Mouse (Mus musculus): ENCODE results near the gene 1300017J02Rik. TPM values are rescaled to one million over a fixed set of nuclear protein-coding genes. Genes with fewer than 3 reads are reported as not detected.

1300017J02Rik gene
- total and polyA plus RNA-seq, 3 experiments: 0.62 to 2.6 TPM; not detected in 1

DNA sequence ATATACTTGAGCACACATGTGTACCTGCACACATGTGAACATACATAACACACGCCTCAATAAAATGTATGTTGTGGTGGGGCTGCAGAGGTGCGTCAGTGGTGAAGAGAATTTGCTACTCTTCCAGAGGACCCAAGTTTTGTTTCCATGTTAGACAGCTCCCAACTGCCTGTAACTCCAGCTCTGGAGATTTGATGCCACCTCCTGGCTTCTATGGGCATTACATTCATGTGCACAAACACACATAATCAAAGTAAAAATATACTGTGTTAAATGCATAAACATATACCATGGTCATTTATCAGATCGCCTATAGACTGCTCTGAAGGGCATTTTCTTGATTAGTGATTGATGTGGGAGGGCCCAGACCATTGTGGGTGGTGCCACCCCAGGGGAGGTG lies 2.2 kb downstream of the 1300017J02Rik start:
- DNase-seq (ENCODE audit: low read depth, low spot score): peak; percentile 75
- no peaks in the 10 kb centered on the region for H3K27me3 ChIP-seq (ENCODE audit: control insufficient read depth in 1 of 2, insufficient read depth in 2 of 2, low read length in 2 of 2)
- H3K9me3 ChIP-seq (replicated peaks; ENCODE audit: insufficient read depth, low read length): no peaks in the 10 kb centered on the region
- H3K4me3 ChIP-seq (ENCODE audit: control insufficient read depth in 1 of 2, insufficient read depth in 1 of 2, low read depth in 2 of 2, low read length in 2 of 2): no peak overlapping the region
- TF ChIP-seq CHD1 (IDR thresholded peaks at IDR 0.05; ENCODE audit: low read depth, low read length) (no peak), CHD2 (IDR thresholded peaks at IDR 0.05; ENCODE audit: low read length) (no peak), ZC3H11A (IDR thresholded peaks at IDR 0.05; ENCODE audit: low read depth, low read length) (peak; percentile 72), CTCF (IDR thresholded peaks at IDR 0.05 in 2 of 3, conservative IDR thresholded peaks at IDR 0.05 in 1 of 3; ENCODE audit: control insufficient read depth in 1 of 3, insufficient read depth in 1 of 3, low read depth in 2 of 3, low read length in 3 of 3, poor library complexity in 1 of 3, severe bottlenecking in 1 of 3) (peak; percentile 57 to 82 (median 71)), POLR2AphosphoS2 (IDR thresholded peaks at IDR 0.05; ENCODE audit: low read length) (no peak), RAD21 (IDR thresholded peaks at IDR 0.05; ENCODE audit: low read depth, low read length) (peak; percentile 86), SMC3 (IDR thresholded peaks at IDR 0.05; ENCODE audit: low read depth, low read length) (peak; percentile 83), EP300 (IDR thresholded peaks at IDR 0.05; ENCODE audit: low read depth in 1 of 2, low read length in 2 of 2) (no peak), POLR2AphosphoS5 (IDR thresholded peaks at IDR 0.05; ENCODE audit: borderline replicate concordance, low read depth, low read length) (no peak)
- no peak overlapping the region for H3K9ac ChIP-seq (ENCODE audit: control insufficient read depth, low read depth, low read length, poor library complexity, severe bottlenecking)
- H3K4me1 ChIP-seq (ENCODE audit: control insufficient read depth in 1 of 2, insufficient read depth in 2 of 2, low read length in 2 of 2): peaks cover 0 to 6% of the 10 kb centered on the region in 2 experiments; a peak in 2 of 4 replicates
- H3K79me2 ChIP-seq (ENCODE audit: control insufficient read depth, insufficient read depth, low read length, poor library complexity): peaks cover 23% of the 10 kb centered on the region
- H3K36me3 ChIP-seq (ENCODE audit: control insufficient read depth in 1 of 2, insufficient read depth in 2 of 2, low read length in 2 of 2): peaks cover 0 to 17% of the 10 kb centered on the region in 2 experiments; a peak in 3 of 4 replicates
- no peak overlapping the region for H3K27ac ChIP-seq (ENCODE audit: control insufficient read depth, low read depth, low read length)

DNA sequence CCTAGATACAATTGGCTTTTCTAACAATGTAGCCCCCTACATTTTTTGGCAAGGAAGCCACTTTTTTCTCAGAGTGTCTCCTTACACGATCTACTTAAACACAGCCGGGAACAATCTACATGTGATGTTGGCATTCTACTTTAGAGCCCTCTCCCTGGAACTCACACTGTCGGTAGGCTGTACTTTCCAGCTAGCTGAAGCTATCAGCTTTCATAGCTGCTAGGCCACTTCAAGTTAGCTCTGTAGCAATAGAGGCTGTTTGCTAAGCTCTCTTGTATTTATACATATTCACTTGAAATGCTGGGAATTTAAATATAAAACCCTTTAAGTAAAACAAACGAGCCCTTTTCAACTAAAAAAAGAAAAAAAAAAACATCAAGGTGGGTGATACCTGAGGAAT lies 2.6 kb downstream of the 1300017J02Rik start:
- no peak for DNase-seq (ENCODE audit: low read depth, low spot score)
- Histone ChIP-seq H3K79me2 (ENCODE audit: control insufficient read depth, insufficient read depth, low read length, poor library complexity) (peaks cover 21% of the 10 kb centered on the region), H3K27ac (ENCODE audit: control insufficient read depth, low read depth, low read length) (no peak overlapping the region), H3K9me3 (replicated peaks; ENCODE audit: insufficient read depth, low read length) (no peaks in the 10 kb centered on the region), H3K27me3 (ENCODE audit: control insufficient read depth in 1 of 2, insufficient read depth in 2 of 2, low read length in 2 of 2) (no peaks in the 10 kb centered on the region), H3K36me3 (ENCODE audit: control insufficient read depth in 1 of 2, insufficient read depth in 2 of 2, low read length in 2 of 2) (peaks cover 0 to 12% of the 10 kb centered on the region in 2 experiments; a peak in 3 of 4 replicates), H3K4me3 (ENCODE audit: control insufficient read depth in 1 of 2, insufficient read depth in 1 of 2, low read depth in 2 of 2, low read length in 2 of 2) (no peak overlapping the region), H3K4me1 (ENCODE audit: control insufficient read depth in 1 of 2, insufficient read depth in 2 of 2, low read length in 2 of 2) (peaks cover 0 to 6% of the 10 kb centered on the region in 2 experiments; a peak in 2 of 4 replicates), H3K9ac (ENCODE audit: control insufficient read depth, low read depth, low read length, poor library complexity, severe bottlenecking) (no peak overlapping the region)
- TF ChIP-seq MYB (IDR thresholded peaks at IDR 0.05; ENCODE audit: low read depth, low read length): no peak
- TF ChIP-seq GABPA (IDR thresholded peaks at IDR 0.05; ENCODE audit: low read depth, low read length): no peak
- TF ChIP-seq MXI1 (IDR thresholded peaks at IDR 0.05; ENCODE audit: low read depth, low read length): no peak
- TF ChIP-seq POLR2AphosphoS5 (IDR thresholded peaks at IDR 0.05; ENCODE audit: borderline replicate concordance, low read depth, low read length): no peak
- TF ChIP-seq ZMIZ1 (IDR thresholded peaks at IDR 0.05; ENCODE audit: low read depth, low read length): no peak
- no peak for TF ChIP-seq USF2 (IDR thresholded peaks at IDR 0.05; ENCODE audit: borderline replicate concordance in 1 of 2, insufficient read depth in 1 of 2, low read depth in 1 of 2, low read length in 2 of 2)
- TF ChIP-seq USF1 (IDR thresholded peaks at IDR 0.05; ENCODE audit: low read depth, low read length): no peak
- TF ChIP-seq EP300 (IDR thresholded peaks at IDR 0.05; ENCODE audit: low read depth in 1 of 2, low read length in 2 of 2): no peak
- no peak for TF ChIP-seq ELF1 (IDR thresholded peaks at IDR 0.05; ENCODE audit: low read depth, low read length)
- TF ChIP-seq SMC3 (IDR thresholded peaks at IDR 0.05; ENCODE audit: low read depth, low read length): no peak
- no peak for TF ChIP-seq JUND (IDR thresholded peaks at IDR 0.05; ENCODE audit: low read depth, low read length)
- no peak for TF ChIP-seq ETS1 (IDR thresholded peaks at IDR 0.05; ENCODE audit: low read depth, low read length)
- TF ChIP-seq E2F4 (IDR thresholded peaks at IDR 0.05; ENCODE audit: borderline replicate concordance, low read depth, low read length): no peak
- no peak for TF ChIP-seq NELFE (IDR thresholded peaks at IDR 0.05; ENCODE audit: low read depth, low read length)
- no peak for TF ChIP-seq MAX (IDR thresholded peaks at IDR 0.05; ENCODE audit: low read length)
- TF ChIP-seq BHLHE40 (IDR thresholded peaks at IDR 0.05; ENCODE audit: borderline replicate concordance, low read depth, low read length): no peak
- TF ChIP-seq CHD2 (IDR thresholded peaks at IDR 0.05; ENCODE audit: low read length): no peak
